Mouse (Mus musculus): Measurements from ENCODE around the gene Nkain2. TPM values are rescaled to one million over a fixed set of nuclear protein-coding genes. Genes with fewer than 3 reads are reported as not detected.

Nkain2 gene
- polyA plus RNA-seq, 1 experiment, result 0.47 TPM

DNA sequence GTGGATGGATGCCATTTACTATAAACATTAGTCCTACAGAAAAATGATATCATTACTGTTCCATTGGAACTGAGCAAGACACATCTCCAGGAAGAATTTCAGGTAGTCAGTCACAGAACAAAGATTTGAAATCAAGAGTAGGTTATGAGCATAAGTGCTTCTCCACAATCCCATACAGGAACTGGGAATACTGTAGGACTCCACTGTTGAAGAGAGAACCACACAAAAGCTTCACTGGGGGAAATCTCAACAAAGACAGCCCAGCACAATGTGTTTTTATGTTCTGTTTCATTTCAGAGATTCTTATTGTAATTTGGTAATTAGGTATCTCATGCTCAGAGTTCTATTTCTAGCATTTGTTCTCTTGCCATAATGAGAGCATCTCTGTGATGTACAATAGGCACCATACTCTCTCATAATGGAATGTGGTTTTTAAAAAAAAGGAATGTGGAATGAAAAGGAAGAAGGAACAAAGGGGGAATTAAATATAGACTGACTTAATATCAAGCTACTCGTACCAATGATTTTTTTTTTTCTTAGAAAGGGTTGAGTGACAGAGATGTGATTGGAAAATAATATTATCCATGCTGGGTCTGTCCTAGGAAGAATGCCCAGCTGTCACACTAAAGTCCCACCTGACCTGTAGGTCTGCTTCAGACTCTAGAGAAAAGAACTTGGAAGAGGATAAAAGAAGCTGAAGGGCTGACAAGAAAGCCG lies 313.5 kb downstream of the Nkain2 start:
- DNase-seq (ENCODE audit: low spot score), result no peak

DNA sequence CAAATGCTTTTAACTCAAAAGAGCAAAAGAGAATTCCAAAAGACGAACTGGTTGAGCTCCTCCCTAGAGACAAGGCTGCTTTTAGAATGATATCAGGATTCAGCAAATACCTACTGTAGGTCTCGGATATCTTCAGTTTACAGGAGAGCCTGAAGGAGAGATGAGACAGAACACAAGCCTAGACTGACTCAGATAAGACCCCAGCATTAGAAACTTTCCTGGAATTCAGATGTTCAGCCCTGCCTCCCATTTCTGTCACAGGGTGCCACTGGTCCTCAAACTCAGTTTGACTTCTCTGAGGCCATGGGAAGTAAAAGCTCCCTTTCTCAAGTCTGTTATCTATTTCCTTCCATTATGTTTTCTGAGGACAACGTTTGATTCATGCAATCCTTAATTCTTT lies 332.6 kb downstream of the Nkain2 start:
- DNase-seq (ENCODE audit: low spot score), result no peak

DNA sequence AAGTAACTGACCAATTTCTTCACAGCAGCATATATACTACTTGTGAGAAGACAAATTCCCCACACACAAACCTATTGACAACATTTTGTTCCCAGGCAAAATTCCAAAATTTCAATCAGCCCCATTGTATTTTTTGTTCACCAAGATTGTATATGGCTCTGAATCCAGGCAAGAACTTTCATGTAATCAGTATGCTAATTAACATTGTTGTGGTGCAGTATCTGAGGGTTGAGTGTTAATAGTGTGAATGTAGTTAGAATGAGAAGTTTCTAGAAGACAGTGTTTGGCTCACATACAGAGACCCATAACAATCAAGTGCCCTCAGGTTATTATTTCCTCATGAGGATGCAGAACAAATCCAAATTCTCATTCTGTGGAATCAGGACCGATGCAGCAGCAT lies 354.2 kb downstream of the Nkain2 start:
- DNase-seq (ENCODE audit: low spot score), result no peak

DNA sequence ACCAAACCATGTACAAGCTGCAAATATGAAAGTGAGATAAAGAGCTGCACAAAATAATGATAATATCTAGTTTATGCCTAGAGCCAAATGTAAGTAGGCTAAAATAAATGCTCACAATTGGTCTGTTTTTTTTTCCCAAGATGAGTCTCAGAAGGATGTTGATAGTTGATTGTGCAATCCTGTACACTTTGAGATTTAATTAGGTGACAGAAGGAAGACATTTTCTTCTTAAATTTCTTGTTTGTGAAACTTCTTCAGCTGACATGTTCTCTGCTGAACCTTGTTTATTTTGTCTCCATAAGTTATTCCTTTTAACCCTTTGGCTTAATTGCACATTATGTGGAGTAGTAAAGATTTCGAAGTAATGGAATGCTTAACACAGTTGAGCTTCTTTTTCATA lies 379.4 kb downstream of the Nkain2 start:
- DNase-seq (ENCODE audit: low spot score), result no peak

DNA sequence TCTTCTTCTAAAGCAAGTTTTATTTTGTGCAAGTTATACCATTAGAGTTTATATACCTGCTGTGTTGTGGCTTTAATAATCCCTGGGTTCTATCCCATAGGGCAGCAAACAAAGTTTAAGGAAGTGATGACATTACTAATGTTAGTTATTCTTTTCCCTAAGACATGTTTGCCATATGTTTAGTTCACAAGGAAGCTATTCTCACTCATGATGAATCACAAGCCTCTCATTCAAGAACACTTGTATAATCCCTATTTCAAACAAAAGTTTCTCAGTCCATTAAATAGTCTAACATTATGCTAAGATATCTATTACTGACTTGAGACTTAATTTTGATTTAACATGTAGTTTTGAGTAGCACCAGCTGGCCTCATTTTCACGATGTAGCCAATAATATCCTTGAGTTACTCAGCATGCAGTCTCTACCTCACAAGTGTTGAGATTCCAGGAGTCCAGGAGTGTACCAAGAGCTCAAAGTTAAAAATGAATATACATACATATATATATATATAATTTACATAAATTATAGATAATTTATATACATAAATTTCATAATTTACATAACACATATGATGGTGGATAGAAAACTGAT lies 395.6 kb downstream of the Nkain2 start:
- DNase-seq (ENCODE audit: low spot score), result no peak

DNA sequence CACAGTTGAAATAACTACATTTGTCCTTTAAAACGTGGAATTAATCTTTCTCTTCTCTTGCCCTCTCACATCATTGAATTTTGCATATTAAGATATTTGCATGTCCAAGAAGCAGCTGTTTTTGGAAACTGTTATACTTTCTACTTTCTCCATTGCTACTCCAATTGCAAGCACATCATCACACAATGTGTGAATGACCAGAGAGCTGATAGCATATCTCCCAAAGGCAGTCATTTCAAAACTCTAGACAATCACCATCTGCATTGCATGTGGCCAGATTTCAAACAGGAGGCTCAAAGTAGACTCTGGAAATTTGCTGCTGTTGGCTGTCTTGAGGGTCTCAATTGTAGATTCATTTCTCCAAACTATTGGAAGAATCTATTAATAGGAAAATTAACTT lies 396.7 kb downstream of the Nkain2 start:
- no peak for DNase-seq (ENCODE audit: low spot score)

DNA sequence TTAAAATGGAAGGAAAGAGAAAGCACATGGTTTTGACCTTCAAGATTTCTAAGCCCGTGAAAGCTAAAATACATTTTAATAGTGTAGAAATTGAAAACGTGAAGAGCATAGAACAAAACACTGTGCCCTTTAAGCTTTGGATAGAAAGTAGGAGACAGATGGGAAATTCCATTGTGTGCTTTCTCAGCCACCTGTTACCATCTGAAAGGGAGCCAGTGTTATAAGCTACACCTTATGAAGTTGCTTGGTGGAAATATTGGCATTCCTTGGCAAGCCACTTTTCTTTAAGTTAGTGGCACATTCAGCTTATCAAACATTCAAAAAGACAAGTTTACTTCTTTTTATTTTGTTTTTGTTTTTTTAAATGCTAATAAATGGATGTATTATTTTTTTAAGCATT lies 427.5 kb downstream of the Nkain2 start:
- no peak for DNase-seq (ENCODE audit: low spot score)

DNA sequence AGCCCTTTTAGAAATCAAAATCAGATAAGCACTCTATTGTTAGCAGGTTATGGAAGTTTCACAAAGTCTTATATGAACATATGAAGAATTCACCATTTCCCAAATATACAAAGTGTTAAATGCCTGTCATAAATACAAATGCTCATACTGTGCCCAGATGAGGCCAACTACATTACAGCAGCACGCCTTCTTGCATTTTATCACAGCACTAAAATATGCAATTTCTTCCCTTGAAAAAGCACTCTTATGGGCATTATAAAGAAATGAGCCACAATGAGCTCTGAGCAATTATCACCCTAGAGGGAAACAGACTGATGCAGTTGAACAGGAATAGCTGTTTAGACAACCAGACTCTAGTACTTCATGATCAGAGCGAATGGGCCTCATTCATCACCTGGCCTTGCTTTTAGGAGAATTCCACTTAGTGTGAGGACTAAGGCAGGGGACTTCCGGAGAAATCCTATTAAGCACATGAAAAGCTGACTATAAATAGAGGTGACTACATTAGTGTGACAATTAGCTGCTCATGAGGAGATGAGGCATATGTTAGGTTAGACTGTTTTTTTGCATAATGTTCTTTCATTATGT lies 450.2 kb downstream of the Nkain2 start:
- DNase-seq (ENCODE audit: low spot score), result no peak

DNA sequence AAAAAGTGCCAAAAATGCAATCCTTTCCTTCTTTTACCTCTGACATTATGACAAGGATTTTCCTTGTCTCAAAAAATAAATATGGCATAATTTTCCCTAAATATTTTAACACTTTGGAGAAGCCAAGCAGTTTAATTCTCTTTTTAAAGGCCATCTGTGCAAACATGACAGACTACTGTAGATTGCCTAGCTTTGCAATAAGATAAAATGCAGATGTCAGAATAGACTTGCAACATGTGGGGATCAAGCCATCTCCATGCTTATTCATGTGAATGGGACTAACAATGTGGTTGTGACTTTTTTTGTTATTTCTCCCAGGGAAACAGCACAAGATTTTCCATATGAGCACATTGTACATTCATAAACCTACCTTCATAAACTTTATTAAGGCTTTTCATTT lies 476.0 kb downstream of the Nkain2 start:
- DNase-seq (ENCODE audit: low spot score), result no peak

DNA sequence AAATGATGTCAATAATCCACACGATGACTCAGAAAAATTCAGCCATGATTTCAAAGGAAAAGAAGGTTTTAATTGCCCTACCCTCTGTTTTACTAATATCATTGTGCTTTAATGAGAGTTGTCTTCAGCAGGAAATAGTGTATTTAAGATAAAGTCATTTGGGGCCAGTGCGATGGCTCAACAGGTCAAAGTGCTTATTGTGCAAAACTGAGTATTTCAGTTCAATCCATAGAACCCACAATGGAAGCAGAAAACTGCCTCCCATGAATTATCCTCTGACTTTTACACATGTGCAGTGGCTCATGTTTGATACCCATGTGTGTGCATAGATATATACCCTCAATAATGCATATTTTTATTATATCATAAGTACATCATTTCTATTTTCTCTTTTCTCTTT lies 478.9 kb downstream of the Nkain2 start:
- no peak for DNase-seq (ENCODE audit: low spot score)

DNA sequence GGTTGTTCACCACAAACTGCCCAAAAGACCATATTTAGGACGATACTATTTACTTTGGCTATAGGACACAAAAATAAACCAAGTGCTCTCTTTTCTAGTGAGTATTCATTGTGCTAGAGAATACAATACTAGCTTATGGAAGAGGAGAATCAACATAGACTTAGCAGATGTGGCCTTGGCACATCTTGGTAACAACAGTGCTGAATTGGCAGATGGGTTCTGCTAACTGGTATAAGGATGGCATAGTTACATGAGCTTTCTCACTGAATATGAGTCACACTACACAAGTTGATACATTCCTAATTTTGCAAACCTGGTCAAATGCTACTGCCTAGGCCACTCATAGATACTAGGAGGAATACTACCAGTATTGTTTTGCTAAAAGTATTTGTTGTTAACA lies 489.3 kb downstream of the Nkain2 start:
- no peak for DNase-seq (ENCODE audit: low spot score)

DNA sequence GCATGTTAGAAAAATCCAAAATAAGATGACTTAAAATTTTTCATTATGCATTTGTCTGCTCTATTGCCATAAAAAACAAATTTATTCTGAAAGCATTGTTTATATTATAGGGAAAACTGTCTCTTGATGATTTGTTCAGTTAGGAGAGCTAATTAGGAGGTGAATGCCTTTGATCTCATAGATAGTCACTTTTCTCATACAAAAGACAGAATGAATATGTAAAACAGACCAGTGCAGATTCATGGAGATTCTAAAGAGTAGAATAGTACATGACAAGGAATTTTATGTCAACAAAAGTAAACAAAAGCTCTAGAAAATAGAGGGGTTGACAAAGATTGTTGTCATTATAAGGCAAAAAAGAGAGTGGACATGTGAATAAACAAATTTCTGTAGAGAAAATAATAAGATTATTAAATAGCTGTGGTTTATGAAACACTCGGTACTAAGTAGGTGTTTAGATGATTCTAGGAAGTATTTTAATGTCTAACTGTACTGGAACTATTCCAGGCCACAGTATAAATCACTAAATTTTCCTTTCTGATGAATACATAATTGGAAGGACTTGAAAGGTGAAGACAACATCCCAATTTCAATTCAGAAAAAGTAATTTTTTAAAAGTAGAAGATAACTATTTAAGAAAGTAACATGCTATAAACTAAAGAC lies 496.3 kb downstream of the Nkain2 start:
- no peak for DNase-seq (ENCODE audit: low spot score)

DNA sequence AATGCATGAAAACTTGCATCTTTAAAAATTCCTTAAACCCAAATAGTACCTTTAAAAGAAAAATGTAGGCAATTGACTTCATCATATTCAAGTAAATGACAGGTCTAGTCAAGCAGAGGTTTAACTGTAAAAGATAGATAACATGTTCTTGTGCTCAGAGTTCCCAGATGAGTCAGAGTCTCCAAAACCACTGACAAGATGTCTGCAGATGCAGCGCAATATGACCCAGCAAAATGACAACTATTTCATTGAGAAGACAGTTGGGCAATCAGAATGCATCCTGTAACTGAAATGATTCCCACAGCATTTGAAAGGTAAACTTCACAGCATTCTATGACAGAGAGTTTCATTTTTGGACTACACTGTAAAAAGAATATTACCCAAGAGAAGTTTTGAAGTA lies 496.9 kb downstream of the Nkain2 start:
- DNase-seq (ENCODE audit: low spot score), result no peak

DNA sequence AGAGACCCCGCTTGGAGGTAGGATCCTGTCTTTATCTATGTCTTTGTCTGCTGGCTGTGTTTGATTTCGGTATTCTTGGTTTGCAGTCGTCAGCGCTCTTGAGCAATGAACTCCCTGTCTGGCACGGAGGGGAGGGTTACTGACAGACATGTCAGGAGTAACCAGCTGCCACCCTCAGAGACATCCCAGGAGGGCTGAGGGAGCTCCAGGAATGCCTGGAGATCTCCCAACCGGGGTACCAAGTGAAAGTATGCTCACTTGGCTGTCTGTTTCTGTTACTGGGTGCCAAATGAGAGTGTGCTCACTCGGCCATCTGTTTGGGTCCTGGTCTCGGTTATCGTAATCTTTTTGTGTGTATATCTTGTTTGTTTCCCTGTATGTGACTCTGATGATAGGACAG lies 577.5 kb downstream of the Nkain2 start:
- no peak for DNase-seq (ENCODE audit: low spot score)

DNA sequence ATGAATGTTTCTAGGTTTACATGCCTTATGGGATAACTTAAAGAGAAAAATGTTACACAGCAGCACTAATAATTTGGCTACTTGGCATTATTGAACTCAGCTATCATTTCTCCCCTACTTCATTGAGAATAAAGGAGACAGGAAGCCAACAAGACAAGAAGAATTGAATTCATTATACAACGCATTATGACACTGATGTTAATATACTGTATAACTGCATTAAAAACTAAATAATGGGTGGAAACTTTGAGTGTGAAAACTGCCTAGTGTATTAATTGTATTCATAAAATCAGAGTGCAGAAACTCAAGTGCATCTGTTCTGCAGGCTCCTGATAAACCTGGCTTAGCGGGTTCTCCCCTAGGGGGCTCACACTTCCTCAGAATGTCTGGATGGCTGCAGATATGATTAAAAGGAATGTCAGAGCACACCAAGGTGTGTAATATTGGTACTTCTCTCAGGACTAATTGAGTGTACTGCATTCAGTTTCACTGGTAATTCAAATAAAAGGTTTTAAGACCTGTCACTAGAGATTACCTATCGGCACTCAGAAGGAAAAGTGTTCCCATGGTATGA lies 589.2 kb downstream of the Nkain2 start:
- DNase-seq (ENCODE audit: low spot score), result no peak

DNA sequence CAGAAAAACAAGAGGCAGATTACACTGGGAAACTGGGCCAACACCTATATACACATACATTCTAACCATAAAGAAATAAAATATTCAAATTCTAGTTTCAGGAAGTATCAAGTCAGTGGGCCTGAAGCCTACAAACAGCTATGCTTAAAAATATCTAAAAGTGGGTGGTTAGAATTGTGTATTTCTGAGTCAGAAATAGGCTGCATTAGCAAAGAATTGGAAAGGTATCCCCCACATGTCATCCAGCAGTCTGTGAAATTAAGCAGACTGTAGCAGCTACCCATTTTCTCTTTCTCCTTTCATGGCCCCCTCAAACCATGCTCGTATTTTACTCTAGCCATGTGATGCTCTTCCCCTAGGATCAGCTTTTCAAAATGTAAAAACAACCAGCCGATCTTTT lies 599.8 kb downstream of the Nkain2 start:
- no peak for DNase-seq (ENCODE audit: low spot score)

DNA sequence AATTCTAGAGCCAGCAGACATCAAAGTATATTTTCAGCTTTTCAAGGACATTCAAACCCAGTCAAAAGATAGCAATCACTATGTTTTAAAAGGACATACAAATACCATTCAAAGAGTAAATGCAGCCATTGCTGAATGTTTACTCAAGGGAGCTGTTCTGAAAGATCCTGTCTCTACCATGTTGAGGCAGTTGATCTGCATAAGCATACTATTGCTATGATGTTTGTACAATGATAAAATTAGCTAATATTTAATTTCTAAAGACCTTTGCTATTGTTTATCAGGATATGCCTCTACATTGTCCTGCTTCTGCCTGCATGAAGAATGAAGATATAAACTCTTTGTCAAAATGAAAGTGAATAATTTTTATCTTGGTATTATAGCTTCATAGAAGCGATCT lies 606.6 kb downstream of the Nkain2 start:
- DNase-seq (ENCODE audit: low spot score), result no peak

DNA sequence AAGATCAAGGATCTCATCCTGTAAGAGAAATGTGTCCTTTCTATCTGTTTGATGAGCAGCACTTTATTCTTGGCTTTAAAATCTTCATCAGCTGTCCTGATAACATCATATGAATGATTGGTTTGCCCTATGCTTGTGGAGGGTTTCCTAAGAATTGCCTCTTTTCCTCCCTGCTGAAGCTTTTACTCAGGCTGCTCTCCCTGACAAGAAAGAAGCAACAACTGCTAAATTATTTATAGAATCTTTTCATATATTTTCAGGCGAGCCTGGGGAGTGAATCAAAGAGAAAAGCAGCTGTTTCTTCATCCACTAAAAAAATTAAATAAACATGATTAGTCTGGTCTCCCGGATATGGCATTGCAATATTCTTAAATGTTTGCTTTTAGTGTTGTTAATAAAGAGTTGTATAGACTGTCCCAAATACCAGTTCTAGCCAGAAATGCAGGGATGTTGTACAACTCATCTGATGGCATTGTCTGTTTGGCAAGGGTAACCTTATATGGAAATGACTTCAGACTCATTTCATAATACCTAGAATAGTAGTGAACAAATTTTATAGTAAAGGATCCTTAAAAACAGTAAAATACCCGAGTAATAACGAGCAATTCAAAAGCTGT lies 646.9 kb downstream of the Nkain2 start:
- no peak for DNase-seq (ENCODE audit: low spot score)

DNA sequence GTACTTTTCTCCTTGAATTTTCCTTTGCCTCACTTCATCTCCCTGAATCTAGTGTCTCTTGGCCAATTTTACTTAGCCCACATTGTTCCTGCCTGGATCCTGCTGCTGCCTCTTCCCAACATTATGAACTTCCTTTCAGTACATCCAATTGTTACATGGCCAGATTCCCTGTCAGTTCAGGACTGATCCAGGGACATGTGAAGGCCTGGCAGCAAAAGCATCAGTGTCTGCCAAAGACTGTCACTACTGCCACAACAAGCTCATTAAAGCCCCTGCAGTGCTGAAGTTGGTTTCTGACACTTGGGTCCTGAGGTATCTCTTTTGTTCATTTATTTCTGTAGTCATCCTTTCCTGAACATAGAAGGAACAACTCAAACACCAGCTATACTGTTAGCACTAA lies 649.1 kb downstream of the Nkain2 start:
- DNase-seq (ENCODE audit: low spot score), result no peak

DNA sequence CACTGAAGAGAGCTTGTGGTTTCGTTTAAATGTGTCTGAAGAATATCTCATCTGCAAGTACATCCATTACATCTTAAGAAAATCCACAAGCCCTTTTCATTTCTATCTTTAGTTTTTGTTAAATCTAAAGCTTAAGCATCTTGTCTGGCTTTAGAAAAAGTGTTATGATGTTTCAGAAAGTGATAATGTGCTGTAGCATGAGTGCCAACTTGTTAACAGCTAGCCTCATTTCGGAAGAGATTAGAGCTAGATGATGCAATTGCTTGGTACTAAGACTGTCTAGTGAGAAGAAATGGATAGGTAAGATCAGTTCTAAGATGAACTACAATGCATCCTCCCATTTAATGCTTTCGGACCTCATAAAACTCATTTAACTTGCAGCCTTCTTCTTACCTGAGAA lies 707.3 kb downstream of the Nkain2 start:
- no peak for DNase-seq (ENCODE audit: low spot score)

DNA sequence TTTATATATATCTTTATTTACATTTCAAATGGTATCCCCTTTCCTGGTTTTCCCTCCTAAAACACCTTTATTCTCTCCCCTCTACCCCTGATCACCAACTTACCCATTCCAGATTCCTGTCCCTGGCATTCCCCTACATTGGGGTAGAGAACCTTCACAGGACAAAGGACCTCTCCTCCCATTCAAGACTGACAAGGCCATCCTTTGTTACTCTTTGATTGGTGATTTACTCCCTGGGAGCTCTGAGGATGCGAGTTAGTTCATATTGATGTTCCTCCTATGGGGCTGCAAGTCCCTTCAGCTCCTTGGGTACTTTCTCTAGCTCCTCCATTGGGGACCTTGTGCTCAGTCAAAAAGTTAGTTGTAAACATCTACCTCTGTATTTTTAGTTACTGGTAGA lies 798.9 kb downstream of the Nkain2 start:
- no peak for DNase-seq (ENCODE audit: low spot score)

DNA sequence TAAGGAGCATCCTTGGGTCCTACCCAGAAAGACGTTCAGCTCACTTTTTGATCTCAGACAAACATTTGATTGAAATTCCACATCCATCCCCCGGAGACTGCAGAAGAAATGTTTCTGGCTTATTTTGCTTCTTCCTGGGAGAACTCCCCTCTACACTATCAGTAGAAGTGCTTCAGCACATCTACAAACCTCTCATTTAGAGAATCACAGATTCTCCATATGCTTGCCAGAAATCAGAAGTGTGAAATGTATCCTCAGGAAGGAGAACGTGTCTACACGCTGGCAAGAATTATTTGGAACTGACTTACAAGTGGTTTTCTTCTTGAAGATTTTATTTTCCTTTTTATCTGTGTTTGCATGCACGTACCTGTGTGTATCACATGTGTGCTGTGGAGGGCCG lies 829.9 kb downstream of the Nkain2 start:
- no peak for DNase-seq (ENCODE audit: low spot score)

All from urinary bladder, adult 2 months (tissue).